Mouse (Mus musculus): ENCODE data around the gene Gzma. TPM values are rescaled to one million over a fixed set of nuclear protein-coding genes. Genes with fewer than 3 reads are reported as not detected.

Gzma gene
- polyA plus RNA-seq, 1 experiment from 2014 or later, result 2.6 TPM

GRCm38 (mm10) chr13:113097011-113097410, 3.8 kb downstream of the Gzma start:
- WGBS, result 74% methylated on average over 3 of the region's 3 CpGs
- Histone ChIP-seq H3K36me3 (ENCODE audit: control insufficient read depth, insufficient read depth, low read length) (no peaks in the 10 kb centered on the region), H3K9ac (ENCODE audit: low read length) (no peak overlapping the region), H3K9me3 (replicated peaks; ENCODE audit: control insufficient read depth, low read length) (no peaks in the 10 kb centered on the region), H3K4me1 (ENCODE audit: control insufficient read depth, insufficient read depth, low read length) (no peaks in the 10 kb centered on the region), H3K4me2 (ENCODE audit: low read depth, low read length) (no peak overlapping the region), H3K4me3 (replicated peaks; ENCODE audit: low read length) (no peak overlapping the region), H3K27ac (ENCODE audit: low read length) (no peak overlapping the region), H3K27me3 (ENCODE audit: control insufficient read depth, insufficient read depth, low read length) (no peaks in the 10 kb centered on the region)
- ATAC-seq (ENCODE audit: insufficient read depth, low FRiP score), result no peak

GRCm38 (mm10) chr13:113094618-113095017, 6.2 kb downstream of the Gzma start:
- no peak overlapping the region for H3K27ac ChIP-seq (ENCODE audit: low read length)
- no peak for ATAC-seq (ENCODE audit: insufficient read depth, low FRiP score)
- no peaks in the 10 kb centered on the region for H3K27me3 ChIP-seq (ENCODE audit: control insufficient read depth, insufficient read depth, low read length)
- 81% methylated on average over 1 of the region's 1 CpGs for WGBS
- no peak overlapping the region for H3K4me3 ChIP-seq (replicated peaks; ENCODE audit: low read length)
- H3K9ac ChIP-seq (ENCODE audit: low read length), result no peak overlapping the region
- H3K9me3 ChIP-seq (replicated peaks; ENCODE audit: control insufficient read depth, low read length), result no peaks in the 10 kb centered on the region
- no peak overlapping the region for H3K4me2 ChIP-seq (ENCODE audit: low read depth, low read length)
- no peaks in the 10 kb centered on the region for H3K36me3 ChIP-seq (ENCODE audit: control insufficient read depth, insufficient read depth, low read length)
- H3K4me1 ChIP-seq (ENCODE audit: control insufficient read depth, insufficient read depth, low read length), result no peaks in the 10 kb centered on the region

GRCm38 (mm10) chr13:113090489-113090888, 10.3 kb downstream of the Gzma start:
- Histone ChIP-seq H3K9ac (ENCODE audit: low read length) (no peak overlapping the region), H3K27ac (ENCODE audit: low read length) (no peak overlapping the region), H3K9me3 (replicated peaks; ENCODE audit: control insufficient read depth, low read length) (no peaks in the 10 kb centered on the region), H3K4me1 (ENCODE audit: control insufficient read depth, insufficient read depth, low read length) (no peaks in the 10 kb centered on the region), H3K4me2 (ENCODE audit: low read depth, low read length) (no peak overlapping the region), H3K36me3 (ENCODE audit: control insufficient read depth, insufficient read depth, low read length) (no peaks in the 10 kb centered on the region), H3K4me3 (replicated peaks; ENCODE audit: low read length) (no peak overlapping the region), H3K27me3 (ENCODE audit: control insufficient read depth, insufficient read depth, low read length) (no peaks in the 10 kb centered on the region)
- 49% methylated on average over 8 of the region's 8 CpGs for WGBS
- ATAC-seq (ENCODE audit: insufficient read depth, low FRiP score), result no peak

- WGBS, result 70% methylated on average over 13 of the region's 13 CpGs
- no peak for ATAC-seq (ENCODE audit: insufficient read depth, low FRiP score)
- Histone ChIP-seq H3K9ac (ENCODE audit: low read length) (no peak overlapping the region), H3K36me3 (ENCODE audit: control insufficient read depth, insufficient read depth, low read length) (no peaks in the 10 kb centered on the region), H3K9me3 (replicated peaks; ENCODE audit: control insufficient read depth, low read length) (no peaks in the 10 kb centered on the region), H3K27ac (ENCODE audit: low read length) (no peak overlapping the region), H3K4me3 (replicated peaks; ENCODE audit: low read length) (no peak overlapping the region), H3K4me2 (ENCODE audit: low read depth, low read length) (no peak overlapping the region), H3K27me3 (ENCODE audit: control insufficient read depth, insufficient read depth, low read length) (no peaks in the 10 kb centered on the region), H3K4me1 (ENCODE audit: control insufficient read depth, insufficient read depth, low read length) (no peaks in the 10 kb centered on the region)
Measured at GRCm38 (mm10) chr13:113087226-113088017, 13.4 kb downstream of the Gzma start.

GRCm38 (mm10) chr13:113084732-113085131, 16.0 kb downstream of the Gzma start:
- Histone ChIP-seq H3K4me1 (ENCODE audit: control insufficient read depth, insufficient read depth, low read length) (no peaks in the 10 kb centered on the region), H3K9ac (ENCODE audit: low read length) (no peak overlapping the region), H3K4me2 (ENCODE audit: low read depth, low read length) (no peak overlapping the region), H3K4me3 (replicated peaks; ENCODE audit: low read length) (no peak overlapping the region), H3K9me3 (replicated peaks; ENCODE audit: control insufficient read depth, low read length) (no peaks in the 10 kb centered on the region), H3K36me3 (ENCODE audit: control insufficient read depth, insufficient read depth, low read length) (no peaks in the 10 kb centered on the region), H3K27ac (ENCODE audit: low read length) (no peak overlapping the region), H3K27me3 (ENCODE audit: control insufficient read depth, insufficient read depth, low read length) (no peaks in the 10 kb centered on the region)
- 64% methylated on average over 5 of the region's 5 CpGs for WGBS
- no peak for ATAC-seq (ENCODE audit: insufficient read depth, low FRiP score)

GRCm38 (mm10) chr13:113082101-113082500, 18.7 kb downstream of the Gzma start:
- Histone ChIP-seq H3K4me2 (ENCODE audit: low read depth, low read length) (no peak overlapping the region), H3K4me3 (replicated peaks; ENCODE audit: low read length) (no peak overlapping the region), H3K4me1 (ENCODE audit: control insufficient read depth, insufficient read depth, low read length) (no peaks in the 10 kb centered on the region), H3K27ac (ENCODE audit: low read length) (no peak overlapping the region), H3K9ac (ENCODE audit: low read length) (no peak overlapping the region), H3K27me3 (ENCODE audit: control insufficient read depth, insufficient read depth, low read length) (no peaks in the 10 kb centered on the region), H3K36me3 (ENCODE audit: control insufficient read depth, insufficient read depth, low read length) (no peaks in the 10 kb centered on the region), H3K9me3 (replicated peaks; ENCODE audit: control insufficient read depth, low read length) (no peaks in the 10 kb centered on the region)
- no peak for ATAC-seq (ENCODE audit: insufficient read depth, low FRiP score)
- 68% methylated on average over 1 of the region's 1 CpGs for WGBS

GRCm38 (mm10) chr13:113079021-113079420, 21.8 kb downstream of the Gzma start:
- H3K27me3 ChIP-seq (ENCODE audit: control insufficient read depth, insufficient read depth, low read length), result no peaks in the 10 kb centered on the region
- 85% methylated on average over 9 of the region's 9 CpGs for WGBS
- H3K36me3 ChIP-seq (ENCODE audit: control insufficient read depth, insufficient read depth, low read length), result no peaks in the 10 kb centered on the region
- H3K9me3 ChIP-seq (replicated peaks; ENCODE audit: control insufficient read depth, low read length), result no peaks in the 10 kb centered on the region
- H3K27ac ChIP-seq (ENCODE audit: low read length), result no peak overlapping the region
- no peak for ATAC-seq (ENCODE audit: insufficient read depth, low FRiP score)
- no peak overlapping the region for H3K4me3 ChIP-seq (replicated peaks; ENCODE audit: low read length)
- no peak overlapping the region for H3K4me2 ChIP-seq (ENCODE audit: low read depth, low read length)
- no peak overlapping the region for H3K9ac ChIP-seq (ENCODE audit: low read length)
- no peaks in the 10 kb centered on the region for H3K4me1 ChIP-seq (ENCODE audit: control insufficient read depth, insufficient read depth, low read length)

GRCm38 (mm10) chr13:113064542-113064941, 36.2 kb downstream of the Gzma start:
- Histone ChIP-seq H3K27me3 (ENCODE audit: control insufficient read depth, insufficient read depth, low read length) (no peaks in the 10 kb centered on the region), H3K9ac (ENCODE audit: low read length) (no peak overlapping the region), H3K4me3 (replicated peaks; ENCODE audit: low read length) (no peak overlapping the region), H3K4me2 (ENCODE audit: low read depth, low read length) (no peak overlapping the region), H3K9me3 (replicated peaks; ENCODE audit: control insufficient read depth, low read length) (no peaks in the 10 kb centered on the region), H3K36me3 (ENCODE audit: control insufficient read depth, insufficient read depth, low read length) (no peaks in the 10 kb centered on the region), H3K4me1 (ENCODE audit: control insufficient read depth, insufficient read depth, low read length) (no peaks in the 10 kb centered on the region), H3K27ac (ENCODE audit: low read length) (no peak overlapping the region)
- no peak for ATAC-seq (ENCODE audit: insufficient read depth, low FRiP score)
- WGBS, result 85% methylated on average over 9 of the region's 9 CpGs

GRCm38 (mm10) chr13:113061746-113062145, 39.0 kb downstream of the Gzma start:
- Histone ChIP-seq H3K9me3 (replicated peaks; ENCODE audit: control insufficient read depth, low read length) (no peaks in the 10 kb centered on the region), H3K27me3 (ENCODE audit: control insufficient read depth, insufficient read depth, low read length) (no peaks in the 10 kb centered on the region), H3K36me3 (ENCODE audit: control insufficient read depth, insufficient read depth, low read length) (no peaks in the 10 kb centered on the region), H3K4me2 (ENCODE audit: low read depth, low read length) (no peak overlapping the region), H3K4me1 (ENCODE audit: control insufficient read depth, insufficient read depth, low read length) (no peaks in the 10 kb centered on the region), H3K9ac (ENCODE audit: low read length) (no peak overlapping the region), H3K4me3 (replicated peaks; ENCODE audit: low read length) (no peak overlapping the region), H3K27ac (ENCODE audit: low read length) (no peak overlapping the region)
- no peak for ATAC-seq (ENCODE audit: insufficient read depth, low FRiP score)
- 88% methylated on average over 6 of the region's 6 CpGs for WGBS

Data from stomach, embryonic 16.5 days (tissue).